Mouse (Mus musculus): ENCODE results near the gene Abcc9.

Abcc9 gene

GRCm38 (mm10) chr6:142577801-142578200 lies 124.3 kb downstream of the Abcc9 start:
- H3K4me3 ChIP-seq (replicated peaks; ENCODE audit: low read length): no peak overlapping the region
- H3K36me3 ChIP-seq (ENCODE audit: insufficient read depth, low read length): no peaks in the 10 kb centered on the region
- TF ChIP-seq CTCF (conservative IDR thresholded peaks at IDR 0.05; ENCODE audit: low read length) (no peak), NANOG (IDR thresholded peaks at IDR 0.05; ENCODE audit: borderline replicate concordance, low read length) (no peak), POU5F1 (IDR thresholded peaks at IDR 0.05; ENCODE audit: borderline replicate concordance, low read length) (no peak)
- H3K27me3 ChIP-seq (ENCODE audit: insufficient read depth, low read length): peaks cover 24% of the 10 kb centered on the region
- no peaks in the 10 kb centered on the region for H3K4me1 ChIP-seq (replicated peaks; ENCODE audit: low read depth, low read length)
- no peaks in the 10 kb centered on the region for H3K9me3 ChIP-seq (ENCODE audit: low read length)

- Histone ChIP-seq H3K4me1 (replicated peaks; ENCODE audit: low read depth, low read length) (peaks cover 23% of the 10 kb centered on the region), H3K4me3 (replicated peaks; ENCODE audit: low read length) (no peak overlapping the region), H3K36me3 (ENCODE audit: insufficient read depth, low read length) (no peaks in the 10 kb centered on the region), H3K27me3 (ENCODE audit: insufficient read depth, low read length) (peaks cover 56% of the 10 kb centered on the region), H3K9me3 (ENCODE audit: low read length) (no peaks in the 10 kb centered on the region)
- no peak for TF ChIP-seq POU5F1 (IDR thresholded peaks at IDR 0.05; ENCODE audit: borderline replicate concordance, low read length)
- no peak for TF ChIP-seq CTCF (conservative IDR thresholded peaks at IDR 0.05; ENCODE audit: low read length)
- TF ChIP-seq NANOG (IDR thresholded peaks at IDR 0.05; ENCODE audit: borderline replicate concordance, low read length): no peak
Observed at GRCm38 (mm10) chr6:142572876-142573275, 129.2 kb downstream of the Abcc9 start.

- TF ChIP-seq POU5F1 (IDR thresholded peaks at IDR 0.05; ENCODE audit: borderline replicate concordance, low read length) (no peak), CTCF (conservative IDR thresholded peaks at IDR 0.05; ENCODE audit: low read length) (no peak), NANOG (IDR thresholded peaks at IDR 0.05; ENCODE audit: borderline replicate concordance, low read length) (no peak; the same call in 1 of the 2 replicates)
Observed at GRCm38 (mm10) chr6:142571629-142572360, 130.3 kb downstream of the Abcc9 start.

GRCm38 (mm10) chr6:142571055-142571618 lies 131.0 kb downstream of the Abcc9 start, which contains the start of gene Kcnj8:
Kcnj8 (minus strand) TSS chr6:142571614.
- peaks cover 23% of the 10 kb centered on the region for H3K4me1 ChIP-seq (replicated peaks; ENCODE audit: low read depth, low read length)
- TF ChIP-seq NANOG (IDR thresholded peaks at IDR 0.05; ENCODE audit: borderline replicate concordance, low read length) (no peak), CTCF (conservative IDR thresholded peaks at IDR 0.05; ENCODE audit: low read length) (no peak), POU5F1 (IDR thresholded peaks at IDR 0.05; ENCODE audit: borderline replicate concordance, low read length) (no peak)
- H3K36me3 ChIP-seq (ENCODE audit: insufficient read depth, low read length): no peaks in the 10 kb centered on the region
- H3K9me3 ChIP-seq (ENCODE audit: low read length): peaks cover 2% of the 10 kb centered on the region; the same call in 1 of the 2 replicates
- peak within 1 kb of the TSS; percentile 76 for H3K4me3 ChIP-seq (replicated peaks; ENCODE audit: low read length)
- H3K27me3 ChIP-seq (ENCODE audit: insufficient read depth, low read length): peaks cover 61% of the 10 kb centered on the region

More at GRCm38 (mm10) chr6:142571629-142572360, 130.3 kb downstream of the Abcc9 start:
- Histone ChIP-seq H3K36me3 (ENCODE audit: insufficient read depth, low read length) (no peaks in the 10 kb centered on the region), H3K4me1 (replicated peaks; ENCODE audit: low read depth, low read length) (peaks cover 23% of the 10 kb centered on the region), H3K27me3 (ENCODE audit: insufficient read depth, low read length) (peaks cover 59% of the 10 kb centered on the region), H3K4me3 (replicated peaks; ENCODE audit: low read length) (peak overlapping the region; percentile 76), H3K9me3 (ENCODE audit: low read length) (no peaks in the 10 kb centered on the region)

- Histone ChIP-seq H3K4me1 (replicated peaks; ENCODE audit: low read depth, low read length) (peaks cover 23% of the 10 kb centered on the region), H3K9me3 (ENCODE audit: low read length) (peaks cover 9% of the 10 kb centered on the region; the same call in 1 of the 2 replicates), H3K4me3 (replicated peaks; ENCODE audit: low read length) (0 out of 2 replicates have a peak overlapping the region, but pooled peaks have one; percentile 76), H3K36me3 (ENCODE audit: insufficient read depth, low read length) (no peaks in the 10 kb centered on the region), H3K27me3 (ENCODE audit: insufficient read depth, low read length) (peaks cover 66% of the 10 kb centered on the region)
- TF ChIP-seq NANOG (IDR thresholded peaks at IDR 0.05; ENCODE audit: borderline replicate concordance, low read length): no peak
- TF ChIP-seq CTCF (conservative IDR thresholded peaks at IDR 0.05; ENCODE audit: low read length): no peak
- TF ChIP-seq POU5F1 (IDR thresholded peaks at IDR 0.05; ENCODE audit: borderline replicate concordance, low read length): no peak
Observed at GRCm38 (mm10) chr6:142570046-142570770, 131.9 kb downstream of the Abcc9 start.

- Histone ChIP-seq H3K27me3 (ENCODE audit: insufficient read depth, low read length) (peaks cover 64% of the 10 kb centered on the region), H3K4me1 (replicated peaks; ENCODE audit: low read depth, low read length) (peaks cover 23% of the 10 kb centered on the region), H3K36me3 (ENCODE audit: insufficient read depth, low read length) (no peaks in the 10 kb centered on the region), H3K9me3 (ENCODE audit: low read length) (peaks cover 9% of the 10 kb centered on the region; the same call in 1 of the 2 replicates), H3K4me3 (replicated peaks; ENCODE audit: low read length) (no peak overlapping the region)
- TF ChIP-seq CTCF (conservative IDR thresholded peaks at IDR 0.05; ENCODE audit: low read length) (no peak), NANOG (IDR thresholded peaks at IDR 0.05; ENCODE audit: borderline replicate concordance, low read length) (no peak), POU5F1 (IDR thresholded peaks at IDR 0.05; ENCODE audit: borderline replicate concordance, low read length) (no peak)
Observed at GRCm38 (mm10) chr6:142568713-142569357, 133.3 kb downstream of the Abcc9 start.

- TF ChIP-seq NANOG (IDR thresholded peaks at IDR 0.05; ENCODE audit: borderline replicate concordance, low read length) (no peak), POU5F1 (IDR thresholded peaks at IDR 0.05; ENCODE audit: borderline replicate concordance, low read length) (no peak), CTCF (conservative IDR thresholded peaks at IDR 0.05; ENCODE audit: low read length) (no peak)
- Histone ChIP-seq H3K27me3 (ENCODE audit: insufficient read depth, low read length) (peaks cover 53% of the 10 kb centered on the region), H3K4me1 (replicated peaks; ENCODE audit: low read depth, low read length) (peaks cover 20% of the 10 kb centered on the region), H3K4me3 (replicated peaks; ENCODE audit: low read length) (no peak overlapping the region), H3K36me3 (ENCODE audit: insufficient read depth, low read length) (no peaks in the 10 kb centered on the region), H3K9me3 (ENCODE audit: low read length) (peaks cover 9% of the 10 kb centered on the region; the same call in 1 of the 2 replicates)
Observed at GRCm38 (mm10) chr6:142567452-142567851, 134.7 kb downstream of the Abcc9 start.
